Mouse (Mus musculus) WW6 (cell line): ENCODE measurements around the gene Mroh7.

Experiments used
- DNase-seq: peaks from one replicate; pipeline ENCODE4 v3.0.0-alpha.2; 2013; ENCODE audit warnings: low read depth, low spot score

Mroh7 gene

DNA sequence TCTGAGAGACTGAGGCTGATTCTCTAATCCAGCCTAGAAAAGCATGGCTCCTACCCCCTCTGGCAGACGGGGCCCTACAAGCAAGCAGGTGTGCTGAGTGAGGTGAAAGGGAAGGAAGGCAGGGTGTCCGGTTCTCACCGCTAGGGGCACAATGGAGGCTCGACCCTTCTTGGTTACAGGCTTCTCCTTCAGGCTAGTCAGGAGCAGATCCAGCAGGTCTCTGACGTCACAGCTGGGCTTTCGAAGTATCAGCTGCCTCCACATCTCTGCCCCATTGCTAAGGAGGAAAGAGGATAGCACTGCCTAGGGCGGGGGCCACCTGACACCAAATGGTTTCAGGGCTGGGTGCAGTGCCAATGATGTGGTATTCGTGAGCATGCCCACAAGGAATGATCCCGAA is 30.7 kb downstream of the Mroh7 start:
- peak; percentile 67 for DNase-seq

DNA sequence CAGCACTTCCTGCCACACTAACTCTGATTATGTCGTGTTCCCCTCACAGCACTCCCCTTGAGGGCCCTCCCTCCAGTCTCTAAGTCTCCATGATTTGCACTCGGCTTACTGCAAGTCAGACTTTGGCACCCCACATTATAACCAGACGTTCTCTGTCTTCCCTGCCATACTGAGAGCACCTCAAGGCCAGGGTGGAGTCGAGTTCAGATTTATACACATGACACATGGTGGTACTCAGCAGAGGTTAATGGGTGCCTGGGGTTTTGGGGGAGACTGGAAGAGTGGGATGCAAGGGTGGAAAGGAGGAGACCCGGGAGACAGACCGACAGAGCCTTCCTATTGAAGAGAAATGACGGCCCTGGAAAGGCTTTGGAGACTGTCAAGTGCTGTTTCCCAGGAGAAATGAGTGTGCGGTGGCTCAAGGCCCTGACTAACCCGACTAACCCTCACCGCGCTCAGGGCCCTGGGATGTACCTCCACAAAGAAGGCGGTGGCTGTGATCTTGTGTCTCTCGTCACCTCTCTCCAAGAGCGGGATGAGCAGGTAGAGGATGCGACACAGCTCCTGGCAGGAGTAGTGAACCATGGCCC is 36.8 kb downstream of the Mroh7 start:
- DNase-seq: no peak

DNA sequence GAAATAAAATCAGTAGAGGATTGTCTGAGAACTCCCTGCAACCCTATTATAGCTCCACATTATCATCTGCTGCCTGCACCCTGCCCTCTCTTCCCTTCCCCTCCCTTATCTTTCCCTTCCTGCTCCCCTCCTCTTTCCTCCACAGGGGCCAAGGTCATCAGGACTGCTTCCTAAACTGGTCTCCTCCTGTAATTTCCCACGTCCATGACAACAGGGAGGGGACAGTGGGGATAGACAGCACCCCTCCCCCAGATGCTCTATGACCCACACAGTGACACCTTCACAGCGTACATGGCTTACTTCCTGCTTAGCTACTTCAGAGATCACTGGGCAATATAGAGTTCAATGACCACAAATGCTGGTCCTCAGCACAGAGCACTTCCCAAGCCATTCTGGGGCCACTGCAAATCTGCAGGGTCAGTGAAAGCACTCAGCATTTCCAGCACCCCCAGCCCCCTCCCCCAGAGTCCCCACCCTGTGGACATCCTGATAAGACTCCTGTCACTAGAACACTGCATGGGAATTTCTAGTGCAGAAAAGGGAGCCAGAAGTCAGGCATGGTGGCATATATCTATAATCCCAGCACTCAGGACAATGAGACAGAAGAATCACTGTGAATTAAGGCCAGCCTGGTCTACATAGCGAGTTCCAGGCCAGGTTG is 42.0 kb downstream of the Mroh7 start:
- no peak for DNase-seq

DNA sequence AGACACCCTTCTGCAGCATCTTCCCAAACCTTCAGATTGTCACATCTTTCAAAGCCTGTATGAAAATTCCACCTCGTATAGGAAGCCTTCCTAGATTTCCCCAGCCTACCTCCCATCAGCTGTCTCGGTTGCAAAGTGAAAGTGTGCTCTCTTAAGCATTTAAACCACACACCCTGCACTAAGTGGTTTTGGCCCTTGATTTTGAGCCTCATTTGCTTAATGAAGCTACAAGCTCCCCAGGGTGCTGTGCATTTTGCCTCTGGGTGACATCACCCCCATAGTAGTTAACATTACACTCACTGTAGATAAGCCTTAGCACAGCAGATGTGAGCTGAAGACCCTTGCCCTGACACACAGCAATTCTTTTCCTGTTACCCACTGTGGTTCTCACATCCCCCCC is 49.8 kb downstream of the Mroh7 start:
- DNase-seq: no peak

DNA sequence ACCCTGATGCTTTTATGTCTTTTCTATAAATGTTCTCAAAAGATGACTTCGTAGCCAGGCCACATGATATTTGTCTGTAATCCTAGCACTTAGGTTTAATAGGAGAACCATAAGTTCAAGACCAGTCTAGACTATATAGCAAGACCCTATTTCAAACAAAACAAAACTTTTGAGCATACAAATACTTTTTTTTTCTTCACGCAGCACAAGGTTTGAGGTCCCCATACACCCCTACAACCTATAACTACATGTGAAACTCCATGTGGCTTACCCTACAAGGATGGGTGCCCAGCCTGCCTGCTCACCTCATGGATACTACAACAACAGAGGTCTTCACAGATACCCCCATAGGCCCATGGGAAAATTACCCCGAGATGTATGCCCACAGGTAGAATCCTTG is 51.6 kb downstream of the Mroh7 start:
- DNase-seq: no peak

DNA sequence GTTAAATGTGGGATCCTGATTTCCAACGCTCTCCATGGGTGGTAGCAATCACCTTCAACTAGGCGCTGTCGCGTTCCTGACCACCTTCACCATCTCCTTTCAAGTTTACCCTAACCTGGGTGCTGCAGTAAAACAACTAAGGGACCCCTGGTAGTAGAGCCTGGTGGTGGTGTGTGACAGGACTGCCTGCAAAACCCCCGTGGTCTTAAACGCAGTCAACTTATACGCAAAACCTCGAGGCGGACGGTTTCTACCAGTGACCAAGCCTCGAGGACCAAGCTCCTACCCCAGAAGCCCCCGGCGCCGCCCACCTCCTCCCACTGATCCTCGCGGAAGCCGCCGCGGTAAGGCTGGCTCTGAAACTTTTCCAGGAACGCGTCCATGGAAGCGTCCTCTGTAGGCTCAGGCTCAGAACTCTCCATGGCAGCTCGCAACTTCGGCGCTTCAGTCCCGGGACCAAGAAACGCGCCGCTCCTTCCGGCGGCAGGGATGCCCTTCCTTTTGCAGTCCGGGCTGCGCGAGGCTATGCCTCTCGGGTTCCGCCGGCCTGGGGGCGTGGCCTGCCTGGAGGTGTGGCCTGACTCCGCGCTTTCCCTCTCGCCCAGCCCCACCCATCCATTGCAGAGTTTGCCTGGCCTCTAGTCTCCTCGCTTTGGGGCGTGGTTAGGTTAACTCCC is 52.1 kb downstream of the Mroh7 start, which contains the start of gene Ttc4:
Gene Ttc4, minus strand, starts transcription at position 503 of the 677 bp plus-strand sequence.
- DNase-seq: peak; percentile 91

DNA sequence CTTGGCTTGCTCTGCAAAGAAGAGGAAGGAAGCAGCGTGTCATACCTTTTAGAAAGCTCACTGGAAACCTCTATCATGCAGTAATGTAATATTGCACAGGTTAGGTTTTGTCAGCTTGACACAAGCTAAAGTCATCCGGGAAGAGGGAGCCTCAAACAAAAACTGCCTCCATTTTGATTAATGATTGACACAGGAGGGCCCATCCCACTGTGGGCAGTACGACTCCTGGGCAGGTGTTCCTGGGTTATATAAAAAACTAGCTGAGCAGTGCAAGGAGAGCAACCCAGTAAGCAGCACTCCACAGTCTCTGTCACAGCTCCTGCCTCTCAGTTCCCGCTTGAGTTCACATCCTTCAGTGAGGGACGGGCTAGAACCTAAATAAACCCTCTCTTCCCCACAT is 54.0 kb downstream of the Mroh7 start:
- no peak for DNase-seq

DNA sequence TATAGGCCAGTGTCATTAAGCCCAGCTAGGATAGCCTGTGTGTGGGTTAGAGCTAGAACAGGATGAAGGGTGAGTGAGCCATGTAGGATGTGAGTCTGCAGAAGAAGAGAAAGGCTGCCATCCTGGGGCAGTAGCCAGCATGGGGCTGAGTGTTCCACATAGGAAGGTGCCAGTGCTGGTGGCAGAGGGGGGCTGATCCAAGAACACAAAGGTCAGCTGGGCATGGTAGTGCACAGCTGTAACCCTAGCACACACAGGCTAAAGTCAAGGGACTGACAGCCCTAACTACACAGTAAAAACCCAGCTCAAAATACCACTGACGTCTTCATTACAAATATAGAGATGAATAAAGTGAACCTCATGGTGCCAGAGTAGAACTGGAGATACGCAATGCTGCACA is 64.2 kb downstream of the Mroh7 start:
- no peak for DNase-seq

DNA sequence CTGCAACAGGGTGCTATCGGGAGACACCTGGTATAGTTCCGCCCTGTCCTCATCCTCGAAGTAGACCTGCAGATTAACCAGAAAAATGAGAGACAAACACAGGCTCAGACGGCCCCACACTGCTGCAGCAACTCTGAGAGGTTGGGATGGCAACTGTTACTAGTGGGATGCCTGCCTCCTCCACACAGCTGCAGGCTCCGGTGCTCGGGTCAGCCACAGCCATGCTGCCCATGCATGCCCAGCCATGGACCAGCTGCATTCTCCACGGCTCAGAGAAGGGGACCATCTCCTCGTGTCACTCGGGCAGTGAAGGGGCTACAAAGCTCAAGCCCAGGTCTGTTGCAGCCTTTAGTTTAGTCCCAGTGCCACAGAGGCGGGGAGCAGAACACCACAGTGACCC is 65.1 kb downstream of the Mroh7 start:
- DNase-seq: no peak

DNA sequence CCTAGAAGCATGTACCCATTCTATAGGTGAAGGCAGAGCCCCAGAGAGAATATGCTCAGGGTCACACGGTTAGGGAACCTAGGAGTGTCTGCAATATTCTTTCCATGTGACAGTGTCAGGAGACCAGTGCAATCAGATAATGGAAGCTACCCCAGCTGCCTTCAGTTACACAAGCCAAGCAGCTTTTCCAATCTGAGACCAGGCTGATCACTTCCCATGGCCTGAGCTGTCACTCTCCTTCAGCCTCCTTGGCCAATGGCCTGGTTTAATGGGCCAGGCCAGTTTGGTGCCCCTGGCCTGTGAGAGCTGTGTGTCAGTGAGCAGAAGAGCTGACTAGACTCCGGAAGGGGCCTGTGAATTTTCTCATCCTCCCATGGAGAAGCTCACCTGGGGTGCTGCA is 65.5 kb downstream of the Mroh7 start:
- DNase-seq: no peak

DNA sequence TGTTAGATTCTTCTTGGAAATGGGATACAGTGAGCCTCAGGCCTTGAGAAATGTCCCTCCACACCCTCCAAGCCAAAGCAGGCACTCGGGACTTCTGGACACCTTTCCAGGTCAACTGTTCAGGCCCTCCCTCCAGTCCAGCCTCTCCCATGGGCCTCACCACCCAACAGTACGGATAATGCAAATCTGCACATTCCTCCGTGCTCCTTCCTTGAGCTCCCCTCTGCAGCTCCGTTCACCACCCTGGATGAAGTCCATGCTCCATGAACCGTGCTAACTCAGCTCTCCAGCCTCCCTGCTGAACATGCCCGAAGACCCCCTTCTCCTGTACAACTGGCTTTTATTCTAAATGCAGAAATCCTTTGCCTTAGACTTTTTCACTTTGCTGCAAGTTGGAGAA is 66.0 kb downstream of the Mroh7 start:
- no peak for DNase-seq

DNA sequence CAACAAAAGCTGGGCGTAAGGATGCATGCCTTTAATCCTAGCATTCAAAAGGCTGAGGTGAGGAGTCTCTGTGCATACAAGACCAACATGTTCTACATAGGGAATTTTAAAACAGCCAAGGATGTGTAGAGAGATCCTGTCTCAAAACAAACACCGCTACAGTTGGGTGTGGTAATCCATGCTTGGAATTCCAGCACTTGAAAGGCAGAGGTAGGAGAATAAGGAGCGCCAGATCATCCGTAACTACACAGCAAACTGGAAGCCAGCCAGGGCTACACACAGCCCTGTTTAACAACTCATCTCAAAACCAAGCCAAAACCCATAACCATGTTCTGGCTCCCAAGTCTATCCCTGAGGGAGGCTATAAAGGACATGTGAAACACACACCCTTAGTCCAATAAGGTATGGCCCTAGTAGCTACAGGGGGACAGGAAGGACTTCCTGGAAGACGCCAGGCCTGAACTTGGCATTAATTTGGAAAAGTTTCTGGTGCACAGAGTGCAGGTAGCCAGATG is 66.7 kb downstream of the Mroh7 start:
- no peak for DNase-seq

DNA sequence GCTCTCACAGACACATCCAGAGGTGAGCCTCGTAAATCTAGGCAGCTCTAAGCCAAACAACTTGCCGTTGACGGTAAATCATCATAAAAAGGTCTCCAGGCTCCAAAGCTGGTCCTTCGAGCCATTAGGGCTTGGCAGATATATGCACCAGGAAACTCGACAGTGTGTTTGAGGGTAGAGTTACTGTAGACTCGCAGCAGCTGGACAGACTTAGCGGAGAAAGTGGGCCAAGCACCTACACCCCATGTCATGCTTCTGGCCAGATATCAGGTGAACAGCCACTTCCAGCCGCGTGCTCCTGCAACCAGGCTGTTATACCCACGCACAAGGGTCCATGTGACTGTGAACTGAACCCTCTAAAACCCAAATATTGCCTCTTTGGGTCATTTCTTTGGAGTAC is 75.0 kb downstream of the Mroh7 start:
- DNase-seq: no peak

DNA sequence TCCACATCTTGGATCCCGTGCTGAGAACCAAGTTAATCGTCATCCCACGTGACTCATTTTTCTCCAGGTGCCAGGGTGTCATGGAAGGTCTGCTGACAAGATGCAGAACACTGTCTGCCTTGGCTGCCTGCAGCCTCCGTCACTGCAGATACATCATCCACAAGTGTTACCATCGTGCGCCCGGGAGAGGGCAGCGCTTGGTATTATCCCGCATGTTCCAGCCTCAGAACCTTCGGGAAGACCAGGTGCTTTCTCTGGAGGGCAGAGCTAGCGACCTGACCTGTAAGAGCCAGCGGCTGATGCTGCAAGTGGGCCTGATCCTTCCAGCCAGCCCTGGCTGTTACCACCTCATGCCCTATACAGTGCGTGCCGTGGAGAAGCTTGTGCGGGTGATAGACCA is 77.7 kb downstream of the Mroh7 start:
- DNase-seq: peak; percentile 16

DNA sequence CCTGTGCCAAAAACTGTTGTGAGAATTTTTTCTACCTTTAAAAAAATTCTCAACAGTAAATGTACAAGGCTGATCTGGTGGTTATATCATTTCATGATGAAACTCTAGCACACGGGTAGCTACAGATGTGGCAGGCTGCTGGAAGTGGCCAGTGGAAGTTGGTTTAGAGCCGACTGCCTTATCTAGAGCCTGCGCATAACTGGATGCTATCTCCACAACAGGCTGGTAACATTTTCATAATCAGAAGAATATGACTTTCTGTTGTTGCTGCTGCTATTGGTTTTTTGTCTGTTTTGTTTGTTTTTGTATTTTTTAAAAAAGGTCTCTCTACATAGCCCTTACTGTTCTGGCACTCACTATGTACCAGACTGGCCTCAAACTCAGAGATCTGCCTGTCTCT is 78.2 kb downstream of the Mroh7 start:
- no peak for DNase-seq

DNA sequence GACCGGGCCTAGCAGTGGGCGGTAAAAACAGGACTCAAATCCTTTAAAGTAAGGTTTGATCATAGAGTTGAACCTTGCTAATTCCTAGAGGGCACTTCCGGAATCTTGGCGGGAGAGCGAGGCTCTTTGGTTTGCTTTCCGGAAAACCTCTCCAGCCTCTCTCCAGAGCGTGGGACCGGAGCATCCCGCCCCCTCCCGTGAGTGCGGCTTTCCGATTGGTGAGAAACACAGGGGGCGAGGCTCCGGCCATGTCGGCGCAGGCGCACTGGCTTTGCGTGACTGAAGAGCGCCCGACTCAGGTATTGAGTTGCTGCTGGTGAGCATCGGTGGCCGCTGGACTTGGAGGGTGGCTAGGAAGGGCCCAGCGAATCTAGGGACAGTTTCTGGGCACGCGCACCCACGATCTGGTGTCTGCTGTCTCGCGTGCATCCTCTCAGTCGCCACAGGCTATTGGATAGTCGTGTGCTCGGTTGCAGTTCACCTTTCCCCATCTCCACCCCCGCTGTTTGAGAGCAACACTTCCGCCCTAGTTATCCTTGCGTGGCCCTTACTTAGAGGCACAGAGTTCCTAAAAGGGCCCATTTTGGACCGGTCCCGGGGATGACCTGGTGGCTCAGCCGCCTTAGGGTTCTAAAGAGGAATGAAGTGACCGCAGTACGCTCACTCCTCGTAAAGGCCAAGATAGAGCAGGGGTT is 79.7 kb downstream of the Mroh7 start, which contains the start of gene Pars2:
Gene Pars2, plus strand, starts transcription at position 237 of the 695 bp plus-strand sequence.
- peak; percentile 82 for DNase-seq

DNA sequence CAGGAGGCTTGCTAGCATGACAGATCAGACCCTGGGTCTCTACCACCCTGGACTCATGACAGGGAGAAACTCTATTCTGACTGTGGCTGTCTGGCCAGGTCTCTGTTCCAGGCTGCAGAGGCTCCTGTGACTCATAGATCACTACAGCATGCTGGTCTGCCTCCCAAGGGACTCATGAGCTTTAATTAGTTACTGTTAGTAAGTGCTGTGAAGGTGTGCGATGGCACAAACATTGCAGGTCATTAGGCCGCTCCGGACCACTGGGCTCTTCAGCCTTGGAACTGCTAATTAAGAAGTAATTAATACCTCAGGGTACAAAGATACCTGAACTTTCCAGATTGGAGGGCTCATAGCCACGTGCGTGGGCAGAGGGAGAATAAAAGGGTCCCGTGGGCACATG is 83.6 kb downstream of the Mroh7 start:
- no peak for DNase-seq

DNA sequence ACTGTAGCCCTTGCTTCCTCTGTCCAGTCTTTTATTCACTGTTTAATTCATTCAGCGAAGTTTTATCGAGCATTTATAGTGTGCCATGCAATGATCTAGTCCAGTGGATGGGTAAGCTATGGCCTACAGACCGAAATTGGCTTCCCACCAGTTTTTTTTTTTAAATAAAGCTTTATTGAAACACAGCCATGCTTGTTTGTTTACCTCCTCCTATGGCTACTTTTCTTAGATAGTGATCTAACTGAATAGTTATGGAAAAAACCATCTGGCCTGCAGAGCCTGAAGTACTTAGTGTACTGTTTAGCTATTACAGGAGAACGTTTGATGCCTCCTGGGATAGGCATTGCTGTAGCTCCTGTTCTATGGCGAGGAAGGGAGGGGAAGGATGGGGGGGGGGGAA is 84.9 kb downstream of the Mroh7 start:
- DNase-seq: no peak

DNA sequence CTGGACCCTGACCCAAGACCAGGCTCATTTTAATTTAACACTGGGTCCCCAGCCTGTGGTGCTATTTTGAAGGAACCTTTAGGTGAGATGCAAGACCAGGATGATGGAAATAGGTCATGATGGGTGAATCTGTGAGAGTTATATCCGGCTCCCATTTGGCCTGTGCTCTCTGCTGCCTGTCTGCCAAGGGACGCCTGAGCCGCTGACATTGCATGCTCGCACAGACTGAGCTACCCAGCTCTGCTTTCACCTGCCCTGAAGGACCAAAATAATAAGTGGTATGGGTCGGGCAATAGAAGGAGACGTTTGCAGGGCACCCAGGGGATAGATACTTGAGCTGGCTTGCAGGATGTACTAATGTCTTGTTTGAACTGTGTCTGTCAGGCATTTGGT is 86.5 kb downstream of the Mroh7 start:
- no peak for DNase-seq

DNA sequence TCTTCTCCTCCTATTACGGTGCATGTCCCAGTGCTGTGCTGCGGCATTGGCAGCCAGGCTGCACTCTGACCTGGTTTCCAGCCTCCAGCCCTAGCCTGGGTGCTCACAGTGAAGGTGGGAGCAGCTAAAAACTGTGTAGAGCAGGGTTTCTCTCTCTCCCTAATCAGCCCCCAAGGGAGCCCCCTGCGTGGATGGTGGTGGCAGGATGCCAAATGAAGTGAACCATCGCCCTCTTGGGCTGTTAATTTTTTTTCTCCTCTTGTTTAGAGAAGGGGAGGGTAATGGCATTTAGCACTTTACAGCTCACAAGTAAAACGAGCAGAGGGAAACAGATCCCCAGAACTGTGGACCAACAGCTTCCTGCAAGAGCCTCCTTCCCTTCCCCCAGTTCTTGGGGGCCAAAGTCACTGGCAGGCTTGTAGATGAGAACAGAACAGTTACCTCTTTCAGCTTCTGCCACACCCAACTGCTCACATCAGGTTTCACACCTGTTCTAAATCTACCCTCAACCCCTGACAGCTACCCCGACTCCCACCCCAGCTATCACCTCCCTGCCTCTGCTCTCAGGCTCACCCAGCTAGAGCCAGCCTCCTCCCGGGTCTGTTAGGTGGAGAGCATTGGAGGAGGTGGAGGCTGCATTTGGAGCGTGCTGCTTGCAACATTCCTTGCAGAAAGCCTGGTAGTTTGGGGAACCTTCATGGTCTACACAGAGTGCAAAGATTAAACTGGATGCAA is 87.1 kb downstream of the Mroh7 start:
- no peak for DNase-seq

DNA sequence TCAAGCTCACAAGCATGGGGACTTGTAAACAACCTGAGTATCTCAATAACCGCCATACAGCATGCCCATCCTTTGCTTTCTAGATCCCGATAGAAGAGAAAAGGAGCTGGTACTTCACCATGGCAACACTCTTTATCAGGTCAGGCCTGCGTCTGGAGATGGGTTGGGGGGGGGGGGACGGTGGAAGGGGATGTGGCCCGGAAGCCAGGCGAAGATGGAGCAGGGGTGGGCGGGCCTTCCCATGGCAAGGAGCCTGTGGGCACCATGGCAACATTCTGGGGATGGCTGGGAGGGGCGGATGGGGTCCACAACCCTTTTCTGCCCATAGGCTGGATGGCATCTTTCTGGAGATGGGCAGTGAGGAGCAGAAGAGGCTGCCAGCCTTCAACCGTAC is 96.6 kb downstream of the Mroh7 start:
- DNase-seq: no peak
